Mouse (Mus musculus) liver, embryonic 14 days (tissue): ENCODE results near the gene Abca17. TPM values are rescaled to one million over a fixed set of nuclear protein-coding genes. Genes with fewer than 3 reads are reported as not detected.

Source experiments
- polyA plus RNA-seq: library from polyadenylated mRNA; depleted of rRNA; stranded (reverse); fragments of >200 nt; gene quantifications from 2 replicates; pipeline ENCODE4 v1.2.3, GENCODE M21; 2012; rRNA removed

Abca17 gene
- not detected in 2 replicates for polyA plus RNA-seq

DNA sequence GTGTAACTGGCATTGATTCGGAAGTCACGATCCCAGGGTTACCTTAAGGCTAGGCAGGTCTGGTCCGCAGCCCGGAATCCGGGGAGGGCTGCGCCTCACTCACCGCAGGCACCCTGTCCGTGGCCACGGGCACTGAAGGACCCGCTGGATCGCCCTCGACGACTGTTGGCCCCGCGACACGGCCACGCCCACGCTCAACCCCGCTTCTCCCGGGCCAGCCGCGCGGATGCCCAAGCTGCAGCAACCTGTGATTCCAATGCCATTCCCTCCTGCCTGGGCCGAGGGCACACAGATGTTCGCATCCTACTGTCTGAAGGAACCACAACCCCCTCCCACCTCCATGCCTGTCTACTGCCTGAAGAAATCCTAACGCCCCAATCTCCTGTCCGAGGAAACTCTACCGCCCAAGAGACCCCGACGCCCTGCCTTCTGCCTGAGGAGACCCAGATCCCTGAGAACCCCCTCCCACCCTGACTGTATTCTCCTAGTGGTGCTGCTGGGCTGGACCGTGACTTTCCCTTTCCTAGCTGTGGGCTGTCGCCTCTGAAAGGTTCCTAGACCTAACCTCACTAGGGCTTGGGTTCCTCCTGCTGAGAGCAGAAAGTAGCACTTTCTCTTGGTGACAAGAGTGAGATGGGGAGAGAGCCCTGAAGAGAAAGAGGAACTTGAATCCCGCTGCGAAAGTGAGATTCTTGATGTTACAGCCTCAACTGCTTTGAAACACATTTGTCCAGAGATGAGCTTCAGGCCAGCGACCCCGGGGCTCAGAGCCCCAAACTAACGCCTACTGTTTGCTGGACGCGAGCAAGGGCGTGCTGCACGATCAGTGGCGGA lies at the start of gene Abca17:
Gene Abca17 (minus strand): TSS at position 143 of the 834 bp plus-strand sequence.

DNA sequence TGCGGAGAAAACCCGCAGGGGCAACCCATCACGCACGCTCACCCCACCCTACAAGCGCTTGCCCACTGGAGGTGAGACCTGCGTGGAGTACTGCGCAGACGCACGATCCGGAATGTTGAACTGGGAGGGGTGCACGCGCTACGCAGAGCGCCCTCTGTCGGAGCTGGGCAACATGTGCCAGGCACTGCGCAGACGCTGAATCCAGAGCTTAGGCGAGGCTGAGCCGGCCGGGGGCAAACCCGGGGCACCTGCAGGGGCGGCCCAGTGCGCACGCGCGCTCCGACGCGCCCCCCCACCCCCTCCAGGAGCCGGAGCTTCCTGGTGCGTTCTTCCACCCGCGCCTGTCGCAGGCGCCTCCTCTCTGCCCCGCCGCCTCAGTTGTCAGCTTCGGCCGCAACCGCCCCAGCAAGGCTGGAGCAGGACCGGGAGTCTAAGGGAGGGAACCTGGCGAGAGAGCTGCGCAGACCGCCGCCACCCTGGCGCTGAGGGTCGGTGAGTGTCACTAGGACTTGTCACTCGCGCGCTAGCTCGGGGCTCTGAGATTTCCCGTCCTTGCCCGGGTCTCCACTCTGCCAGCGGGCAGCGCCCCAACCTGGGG lies 991 bp upstream of the Abca17 start, which contains the start of gene Abca3:
Gene Abca3 (plus strand): TSS at position 191 of the 598 bp plus-strand sequence.

DNA sequence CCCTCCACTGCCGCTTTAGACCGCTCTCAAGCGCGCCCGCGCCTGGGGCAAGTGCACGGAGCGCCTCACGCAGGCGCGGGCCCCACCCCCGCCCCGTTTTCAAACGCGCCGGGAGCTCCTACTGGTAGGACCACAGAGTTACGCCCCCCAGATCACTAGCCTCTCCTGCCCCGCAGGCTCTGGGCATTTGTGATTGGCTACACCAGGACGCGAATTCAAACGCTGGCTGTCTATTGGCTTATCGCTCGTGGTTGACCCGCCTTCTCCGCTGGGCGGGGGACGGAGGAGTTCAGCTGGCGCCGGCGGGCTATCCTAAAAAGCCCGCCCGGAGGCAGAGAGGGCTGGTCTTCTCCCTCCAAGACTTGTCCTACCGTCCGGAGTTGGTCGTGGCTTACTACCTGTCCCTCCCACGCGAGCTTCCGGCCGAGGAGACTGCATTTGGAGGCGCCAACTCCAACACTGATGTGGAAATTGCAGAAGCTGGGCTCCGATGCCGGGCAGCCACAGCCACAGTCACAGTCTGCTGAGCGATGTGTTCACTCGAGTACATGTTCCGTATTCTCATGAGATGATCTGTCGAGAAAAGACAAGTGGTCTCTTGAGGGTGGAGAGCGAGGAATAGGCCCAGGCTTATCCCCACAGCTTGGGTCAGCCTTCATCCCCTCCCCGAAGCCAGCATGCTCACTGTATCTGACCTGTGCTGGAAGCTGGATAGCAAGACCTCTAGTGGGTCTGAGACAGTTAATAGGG lies 99.4 kb downstream of the Abca17 start, which contains the start of gene Ccnf:
Gene Ccnf (minus strand): TSS at position 165 of the 750 bp plus-strand sequence.

DNA sequence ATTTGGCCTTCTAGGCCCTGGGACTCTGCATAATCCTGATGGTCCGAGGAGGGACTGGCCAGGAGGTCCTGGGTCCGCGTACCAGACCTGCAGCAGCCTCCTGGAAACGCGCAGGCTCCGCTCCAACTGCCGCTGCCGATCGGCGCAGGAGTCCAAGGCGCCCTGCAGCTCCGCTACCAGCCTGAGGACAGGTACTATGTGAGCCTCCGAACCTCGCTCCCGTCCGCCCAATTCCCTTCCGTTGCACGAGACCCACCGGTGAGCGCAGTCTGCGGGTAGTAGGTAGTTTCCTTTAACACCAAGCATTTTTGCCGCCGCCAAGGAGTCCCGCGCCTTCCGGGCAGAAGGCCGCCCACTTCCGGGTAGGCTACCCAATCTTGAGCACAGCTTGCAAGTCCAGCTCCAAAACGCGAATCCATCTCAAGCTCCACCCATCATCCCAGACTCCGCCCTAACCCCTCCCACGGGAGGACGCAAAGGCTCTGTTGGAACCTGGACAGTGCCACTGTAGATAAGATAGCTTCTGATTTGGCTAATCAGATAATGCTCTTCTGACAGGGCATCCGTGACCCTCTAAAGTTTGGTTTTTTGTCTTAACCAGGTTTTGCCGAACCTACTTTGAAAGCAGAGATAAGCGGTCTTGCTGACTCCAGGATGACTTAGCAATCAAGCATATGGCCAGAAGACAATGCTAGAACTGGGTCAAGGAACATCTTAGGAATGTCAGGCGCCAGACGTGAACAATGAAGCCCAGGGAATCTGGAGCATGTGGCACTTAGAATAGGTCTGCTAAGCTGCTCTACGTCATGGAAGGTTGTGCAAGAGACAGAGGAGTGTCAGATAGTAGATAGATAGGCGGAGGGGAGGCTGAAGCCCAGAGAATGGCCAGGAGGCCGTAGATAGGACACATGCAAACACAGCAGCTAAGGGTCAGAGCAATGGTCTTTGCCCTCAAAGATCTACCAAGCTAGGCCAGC lies 130.1 kb downstream of the Abca17 start, which contains the start of gene Tedc2:
Gene Tedc2 (minus strand): TSS at position 417 of the 977 bp plus-strand sequence.

Other genes with a start within 250 kb of the Abca17 start
- 9.2 and 11.4 TPM in 2 replicates for gene Pdpk1, start 200.1 kb downstream of the Abca17 start, polyA plus RNA-seq
- 9.5 and 10.5 TPM in 2 replicates for gene Amdhd2, start 187.3 kb downstream of the Abca17 start, polyA plus RNA-seq
- 198 and 244 TPM in 2 replicates for gene Atp6v0c, start 181.4 kb downstream of the Abca17 start, polyA plus RNA-seq
- gene Tbc1d24, start 145.5 kb downstream of the Abca17 start, polyA plus RNA-seq: 12.2 and 15.2 TPM in 2 replicates
- gene Ntn3, start 141.5 kb downstream of the Abca17 start, polyA plus RNA-seq: 0.45 and 0.63 TPM in 2 replicates
- 15.4 and 18.1 TPM in 2 replicates for gene Tedc2, start 130.2 kb downstream of the Abca17 start, polyA plus RNA-seq
- gene Ccnf, start 99.6 kb downstream of the Abca17 start, polyA plus RNA-seq: 33.9 and 39.6 TPM in 2 replicates
- gene Abca3, start 882 bp upstream of the Abca17 start, polyA plus RNA-seq: 12.3 and 15.2 TPM in 2 replicates
- 108 and 124 TPM in 2 replicates for gene Rnps1, start 63.5 kb upstream of the Abca17 start, polyA plus RNA-seq
- gene Eci1, start 75.6 kb upstream of the Abca17 start, polyA plus RNA-seq: 46.1 and 53.9 TPM in 2 replicates
- 1.5 and 2.5 TPM in 2 replicates for gene Dnase1l2, start 92.0 kb upstream of the Abca17 start, polyA plus RNA-seq
- gene E4f1, start 119.2 kb upstream of the Abca17 start, polyA plus RNA-seq: 18.2 and 21.0 TPM in 2 replicates
- gene Pgp, start 119.3 kb upstream of the Abca17 start, polyA plus RNA-seq: 33.2 and 37.2 TPM in 2 replicates
- gene Bricd5, start 122.8 kb upstream of the Abca17 start, polyA plus RNA-seq: 0.29 and 0.43 TPM in 2 replicates
- 11.8 and 14.9 TPM in 2 replicates for gene Mlst8, start 128.0 kb upstream of the Abca17 start, polyA plus RNA-seq
- 0.08 and 0.12 TPM in 2 replicates for gene Caskin1, start 137.5 kb upstream of the Abca17 start, polyA plus RNA-seq
- 58.5 and 65.7 TPM in 2 replicates for gene Traf7, start 176.9 kb upstream of the Abca17 start, polyA plus RNA-seq
- 0.25 and 0.28 TPM in 2 replicates for gene Rab26, start 183.1 kb upstream of the Abca17 start, polyA plus RNA-seq
- 3.0 and 3.5 TPM in 2 replicates for gene Pkd1, start 198.8 kb upstream of the Abca17 start, polyA plus RNA-seq